Mouse (Mus musculus): ENCODE data around the gene Zc2hc1b. TPM values are rescaled to one million over a fixed set of nuclear protein-coding genes. Genes with fewer than 3 reads are reported as not detected.
A peak's percentile ranks its signal among the peaks of the same experiment; 100 is the strongest.

The Zc2hc1b gene
- total RNA-seq, 2 experiments from 2014 or later, result not detected

GRCm38 (mm10) chr10:13171461-13171860 is 6.4 kb downstream of the Zc2hc1b start:
- DNase-seq, result no peak

GRCm38 (mm10) chr10:13170739-13171448 is 6.9 kb downstream of the Zc2hc1b start:
- DNase-seq, result no peak

- DNase-seq, result no peak
Observed at GRCm38 (mm10) chr10:13168461-13168860, 9.4 kb downstream of the Zc2hc1b start.

GRCm38 (mm10) chr10:13162031-13162430 is 15.8 kb downstream of the Zc2hc1b start:
- DNase-seq, result no peak

GRCm38 (mm10) chr10:13160913-13161312 is 16.9 kb downstream of the Zc2hc1b start:
- no peak for DNase-seq

- DNase-seq, result no peak
Observed at GRCm38 (mm10) chr10:13155377-13155776, 22.4 kb downstream of the Zc2hc1b start.

GRCm38 (mm10) chr10:13152811-13153364 is 24.9 kb downstream of the Zc2hc1b start:
- no peak for DNase-seq

- peak; percentile 19 to 21 for DNase-seq
Observed at GRCm38 (mm10) chr10:13151353-13151752, 26.5 kb downstream of the Zc2hc1b start.

- no peak for DNase-seq
Observed at GRCm38 (mm10) chr10:13150435-13150834, 27.4 kb downstream of the Zc2hc1b start.

GRCm38 (mm10) chr10:13140434-13140833 is 37.4 kb downstream of the Zc2hc1b start:
- no peak for DNase-seq

GRCm38 (mm10) chr10:13137906-13138305 is 39.9 kb downstream of the Zc2hc1b start:
- DNase-seq, result no peak

- no peak for DNase-seq
Observed at GRCm38 (mm10) chr10:13135751-13136150, 42.1 kb downstream of the Zc2hc1b start.

- DNase-seq, result no peak
Observed at GRCm38 (mm10) chr10:13135276-13135675, 42.5 kb downstream of the Zc2hc1b start.

- DNase-seq, result no peak
Observed at GRCm38 (mm10) chr10:13133850-13134249, 44.0 kb downstream of the Zc2hc1b start.

- DNase-seq, result no peak
Observed at GRCm38 (mm10) chr10:13127946-13128345, 49.9 kb downstream of the Zc2hc1b start.

GRCm38 (mm10) chr10:13127335-13127734 is 50.5 kb downstream of the Zc2hc1b start:
- DNase-seq, result peak in 1 of 2 experiments; percentile 8

GRCm38 (mm10) chr10:13125811-13126210 is 52.0 kb downstream of the Zc2hc1b start:
- DNase-seq, result no peak

- no peak for DNase-seq
Observed at GRCm38 (mm10) chr10:13119300-13119699, 58.5 kb downstream of the Zc2hc1b start.

GRCm38 (mm10) chr10:13118770-13119102 is 59.1 kb downstream of the Zc2hc1b start:
- DNase-seq, result no peak

- no peak for DNase-seq
Observed at GRCm38 (mm10) chr10:13118024-13118769, 59.6 kb downstream of the Zc2hc1b start.

- no peak for DNase-seq
Observed at GRCm38 (mm10) chr10:13116706-13117665, 60.8 kb downstream of the Zc2hc1b start.

GRCm38 (mm10) chr10:13115030-13115429 is 62.8 kb downstream of the Zc2hc1b start:
- DNase-seq, result no peak
